Mouse (Mus musculus): ENCODE data around the gene Cebpg. TPM values are rescaled to one million over a fixed set of nuclear protein-coding genes. Genes with fewer than 3 reads are reported as not detected.

The Cebpg gene
- polyA plus RNA-seq, 1 experiment from 2014 or later = 38.7 TPM

DNA sequence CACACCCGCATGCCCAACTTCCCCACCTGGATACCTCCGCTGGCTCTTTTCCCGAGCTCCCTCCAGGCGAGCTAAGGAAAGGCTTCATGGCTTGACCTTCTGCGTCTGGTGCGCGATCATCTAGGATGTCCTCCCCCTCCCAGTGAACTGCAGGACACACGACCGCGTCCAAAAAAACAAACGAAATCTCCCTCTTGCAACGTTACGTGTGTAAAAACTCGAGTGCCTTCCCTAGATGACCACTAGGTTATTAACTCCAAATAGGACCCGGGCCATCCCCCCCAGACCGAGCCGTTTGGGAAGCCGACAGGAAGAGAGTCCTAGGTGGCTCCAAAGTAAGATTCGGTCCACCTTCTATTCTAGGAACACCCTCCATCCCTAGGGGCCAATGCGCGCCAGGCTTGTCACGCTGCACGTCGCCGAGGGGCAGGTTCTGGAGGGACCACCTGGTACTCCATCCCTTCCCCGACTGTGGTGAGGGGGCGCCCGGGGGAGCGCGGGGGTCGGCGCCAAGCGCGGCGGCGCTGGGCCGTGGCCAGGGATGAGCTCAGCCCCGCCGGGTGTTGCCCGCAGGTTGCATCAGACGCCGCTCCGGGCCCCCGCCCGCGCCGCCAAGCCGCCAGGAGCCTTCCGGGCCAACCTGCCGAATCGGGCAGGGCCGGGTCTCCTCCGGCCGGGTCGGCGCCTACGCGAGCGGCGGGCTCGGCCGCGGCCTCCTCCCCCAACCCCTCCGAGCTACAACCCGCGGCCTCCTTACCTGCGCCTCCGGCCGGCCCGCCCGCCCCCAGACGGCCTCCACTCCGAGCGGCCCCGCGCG is 546 bp downstream of the Cebpg start:
- Histone ChIP-seq H3K9ac (ENCODE audit: low read length) (peak overlapping the region; percentile 93), H3K4me1 (replicated peaks; ENCODE audit: control insufficient read depth, insufficient read depth, low read length) (peaks cover 22% of the 10 kb centered on the region), H3K4me3 (ENCODE audit: low read length) (peak overlapping the region; percentile 97), H3K4me2 (ENCODE audit: low read depth, low read length) (peak overlapping the region; percentile 71), H3K27me3 (ENCODE audit: control insufficient read depth, insufficient read depth, low read depth, low read length) (no peaks in the 10 kb centered on the region), H3K9me3 (ENCODE audit: control insufficient read depth, low read length) (0 out of 2 replicates have a peak, but pooled peaks cover 2% of the 10 kb centered on the region), H3K36me3 (ENCODE audit: control insufficient read depth, insufficient read depth, low read length) (no peaks in the 10 kb centered on the region), H3K27ac (ENCODE audit: low read length) (peak overlapping the region; percentile 88)
- peak; percentile 85 for ATAC-seq (ENCODE audit: low read depth)
- under 1% methylated on average over 48 of the region's 77 CpGs for WGBS

DNA sequence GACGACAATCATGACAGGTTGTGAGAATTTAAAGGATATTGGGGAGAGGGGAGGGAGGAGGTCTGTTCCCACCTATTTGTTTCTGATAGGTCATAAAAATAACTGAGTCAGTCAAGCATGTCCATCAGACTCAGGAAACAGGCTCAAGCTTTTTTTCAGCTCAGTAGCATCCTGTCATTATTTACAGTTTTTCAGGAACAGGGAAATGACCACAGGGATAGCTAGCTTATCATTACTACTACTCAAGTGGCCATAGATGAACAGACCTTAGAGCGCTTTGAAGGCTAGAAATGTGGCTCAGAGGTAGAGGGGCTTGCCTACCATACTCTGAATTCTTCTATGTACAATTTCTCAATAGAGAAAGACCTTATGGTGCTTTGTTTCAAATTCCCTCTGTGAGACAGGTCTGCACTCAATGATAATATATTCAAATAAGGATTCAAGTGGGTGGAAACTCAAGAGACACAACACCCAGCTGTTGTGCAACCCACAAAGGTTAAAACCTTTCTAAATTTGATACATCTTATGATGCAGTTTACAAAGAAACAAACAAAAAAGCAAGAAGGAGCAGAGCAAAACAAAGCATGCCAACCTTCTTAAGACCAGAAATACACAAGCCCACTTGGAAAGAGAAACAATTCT is 1.3 kb downstream of the Cebpg start:
- peak overlapping the region; percentile 93 for H3K9ac ChIP-seq (ENCODE audit: low read length)
- peaks cover 3% of the 10 kb centered on the region for H3K36me3 ChIP-seq (ENCODE audit: control insufficient read depth, insufficient read depth, low read length)
- H3K4me2 ChIP-seq (ENCODE audit: low read depth, low read length) = peak overlapping the region; percentile 71
- peaks cover 22% of the 10 kb centered on the region for H3K4me1 ChIP-seq (replicated peaks; ENCODE audit: control insufficient read depth, insufficient read depth, low read length)
- no peaks in the 10 kb centered on the region for H3K27me3 ChIP-seq (ENCODE audit: control insufficient read depth, insufficient read depth, low read depth, low read length)
- ATAC-seq (ENCODE audit: low read depth) = no peak
- 0 out of 2 replicates have a peak, but pooled peaks cover 2% of the 10 kb centered on the region for H3K9me3 ChIP-seq (ENCODE audit: control insufficient read depth, low read length)
- peak overlapping the region; percentile 97 for H3K4me3 ChIP-seq (ENCODE audit: low read length)
- peak overlapping the region; percentile 88; the same call in 1 of the 2 replicates for H3K27ac ChIP-seq (ENCODE audit: low read length)
- 48% methylated on average over 2 of the region's 2 CpGs for WGBS

DNA sequence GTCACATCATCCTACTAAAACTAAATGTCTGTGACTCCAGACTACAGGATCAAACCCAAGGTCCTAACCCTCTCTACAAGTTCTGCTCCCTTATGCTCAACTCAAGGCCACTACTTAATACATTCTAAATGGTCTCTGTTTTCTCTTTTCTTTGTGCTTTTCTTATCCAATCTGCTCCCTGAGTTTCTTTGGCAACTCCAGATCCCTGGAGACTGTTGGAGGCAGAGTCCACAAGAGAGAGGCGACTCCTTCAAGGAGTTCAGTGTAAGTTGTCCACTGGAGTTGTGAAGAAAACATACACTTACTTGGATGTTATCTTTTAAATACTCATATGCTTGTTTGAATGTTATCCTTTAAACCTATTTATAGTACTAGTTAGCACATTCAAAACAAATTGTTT is 2.1 kb downstream of the Cebpg start:
- no peak overlapping the region for H3K9ac ChIP-seq (ENCODE audit: low read length)
- peaks cover 4% of the 10 kb centered on the region for H3K36me3 ChIP-seq (ENCODE audit: control insufficient read depth, insufficient read depth, low read length)
- H3K4me3 ChIP-seq (ENCODE audit: low read length) = no peak overlapping the region
- H3K27ac ChIP-seq (ENCODE audit: low read length) = no peak overlapping the region
- no peak overlapping the region for H3K4me2 ChIP-seq (ENCODE audit: low read depth, low read length)
- H3K4me1 ChIP-seq (replicated peaks; ENCODE audit: control insufficient read depth, insufficient read depth, low read length) = peaks cover 22% of the 10 kb centered on the region
- no peaks in the 10 kb centered on the region for H3K27me3 ChIP-seq (ENCODE audit: control insufficient read depth, insufficient read depth, low read depth, low read length)
- WGBS = 65% methylated on average over 1 of the region's 1 CpGs
- no peaks in the 10 kb centered on the region for H3K9me3 ChIP-seq (ENCODE audit: control insufficient read depth, low read length)
- ATAC-seq (ENCODE audit: low read depth) = no peak

DNA sequence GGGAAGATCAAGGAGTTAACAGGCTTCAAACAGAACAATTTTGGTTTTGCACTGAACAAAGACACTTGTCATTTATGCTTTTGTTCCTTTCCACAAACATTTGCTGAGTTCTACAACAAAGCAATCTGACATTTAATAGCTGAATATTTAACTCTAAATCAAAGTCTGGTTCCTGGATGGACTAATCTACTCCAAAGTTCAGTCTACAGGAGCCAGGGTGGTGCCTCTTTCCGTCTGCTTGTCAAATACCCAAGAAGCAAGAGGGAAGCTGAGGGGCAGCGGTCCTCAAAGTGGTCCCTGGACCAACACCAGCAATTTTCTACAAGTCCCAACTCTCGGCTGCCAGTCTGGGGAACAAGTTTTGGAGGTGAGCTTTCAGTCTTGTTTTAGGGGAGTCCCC is 3.2 kb downstream of the Cebpg start:
- Histone ChIP-seq H3K4me1 (replicated peaks; ENCODE audit: control insufficient read depth, insufficient read depth, low read length) (peaks cover 22% of the 10 kb centered on the region), H3K4me2 (ENCODE audit: low read depth, low read length) (no peak overlapping the region), H3K36me3 (ENCODE audit: control insufficient read depth, insufficient read depth, low read length) (peaks cover 8% of the 10 kb centered on the region), H3K9me3 (ENCODE audit: control insufficient read depth, low read length) (no peaks in the 10 kb centered on the region), H3K27ac (ENCODE audit: low read length) (no peak overlapping the region), H3K4me3 (ENCODE audit: low read length) (no peak overlapping the region), H3K9ac (ENCODE audit: low read length) (no peak overlapping the region), H3K27me3 (ENCODE audit: control insufficient read depth, insufficient read depth, low read depth, low read length) (no peaks in the 10 kb centered on the region)
- 86% methylated on average over 3 of the region's 3 CpGs for WGBS
- ATAC-seq (ENCODE audit: low read depth) = no peak

DNA sequence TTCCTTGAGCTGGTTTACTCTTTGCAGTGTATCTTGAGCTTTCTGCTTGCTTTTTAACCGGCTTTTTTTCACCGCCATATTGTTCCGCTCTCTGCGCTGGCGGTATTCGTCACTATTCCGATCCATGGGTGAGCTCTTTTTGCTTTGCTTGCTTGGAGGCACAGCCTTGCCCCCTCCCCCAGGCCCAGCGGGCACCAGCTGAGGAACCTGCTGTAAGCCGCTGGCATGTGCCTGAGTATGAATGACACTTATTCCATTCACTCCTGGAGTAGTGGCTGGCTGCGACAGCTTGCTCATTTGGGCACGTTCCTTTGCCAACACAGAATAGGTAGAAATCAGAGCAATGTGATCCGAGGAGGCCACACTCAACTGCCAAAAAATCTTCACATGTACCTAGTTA is 5.8 kb downstream of the Cebpg start:
- Histone ChIP-seq H3K36me3 (ENCODE audit: control insufficient read depth, insufficient read depth, low read length) (peaks cover 15% of the 10 kb centered on the region), H3K9me3 (ENCODE audit: control insufficient read depth, low read length) (no peaks in the 10 kb centered on the region), H3K27me3 (ENCODE audit: control insufficient read depth, insufficient read depth, low read depth, low read length) (no peaks in the 10 kb centered on the region), H3K27ac (ENCODE audit: low read length) (no peak overlapping the region), H3K4me2 (ENCODE audit: low read depth, low read length) (no peak overlapping the region), H3K4me3 (ENCODE audit: low read length) (no peak overlapping the region), H3K9ac (ENCODE audit: low read length) (no peak overlapping the region), H3K4me1 (replicated peaks; ENCODE audit: control insufficient read depth, insufficient read depth, low read length) (peaks cover 16% of the 10 kb centered on the region)
- 87% methylated on average over 12 of the region's 12 CpGs for WGBS
- no peak for ATAC-seq (ENCODE audit: low read depth)

DNA sequence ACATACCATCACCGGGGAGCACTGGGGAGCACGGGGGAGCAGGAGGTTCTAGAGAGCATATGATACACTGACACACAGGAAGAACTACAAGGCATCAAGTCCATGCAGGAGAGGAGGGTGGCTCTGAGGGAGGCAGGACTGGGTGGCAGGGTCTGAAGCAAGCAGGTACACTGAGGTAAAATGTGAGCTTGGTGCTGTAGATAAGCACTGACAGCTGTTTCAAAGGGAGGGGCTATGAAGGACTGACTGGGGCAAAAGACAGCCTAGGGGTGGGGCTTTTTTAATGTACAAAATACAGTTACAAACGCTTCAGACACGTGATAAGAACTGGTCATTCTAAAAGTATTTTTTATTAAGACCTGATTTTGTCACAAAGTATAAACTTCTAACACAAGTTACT is 10.3 kb downstream of the Cebpg start:
- no peak for ATAC-seq (ENCODE audit: low read depth)
- Histone ChIP-seq H3K4me2 (ENCODE audit: low read depth, low read length) (no peak overlapping the region), H3K4me3 (ENCODE audit: low read length) (no peak overlapping the region), H3K4me1 (replicated peaks; ENCODE audit: control insufficient read depth, insufficient read depth, low read length) (peaks cover 3% of the 10 kb centered on the region; the same call in 1 of the 2 replicates), H3K36me3 (ENCODE audit: control insufficient read depth, insufficient read depth, low read length) (peaks cover 27% of the 10 kb centered on the region), H3K27me3 (ENCODE audit: control insufficient read depth, insufficient read depth, low read depth, low read length) (no peaks in the 10 kb centered on the region), H3K27ac (ENCODE audit: low read length) (no peak overlapping the region), H3K9ac (ENCODE audit: low read length) (no peak overlapping the region), H3K9me3 (ENCODE audit: control insufficient read depth, low read length) (no peaks in the 10 kb centered on the region)
- WGBS = 81% methylated on average over 4 of the region's 4 CpGs

DNA sequence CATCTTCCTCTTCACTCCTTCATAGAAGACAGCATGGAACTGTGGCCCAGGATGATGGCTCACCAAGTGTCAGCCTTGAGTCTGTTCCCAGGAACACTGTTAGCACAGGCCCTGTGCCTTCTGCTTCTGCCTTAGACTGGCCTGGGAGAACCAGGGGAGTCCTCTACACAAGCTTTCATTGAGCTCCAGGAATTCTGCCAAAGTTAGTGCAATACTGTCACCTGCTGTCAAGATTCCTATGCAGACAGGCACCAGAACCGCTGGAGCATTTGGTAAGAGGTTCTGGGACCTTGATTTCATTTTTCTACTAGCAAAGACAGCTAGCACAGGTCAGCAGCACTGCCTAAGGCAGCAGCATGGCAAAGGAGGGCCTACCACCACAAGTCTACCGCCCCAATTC is 11.7 kb downstream of the Cebpg start:
- no peaks in the 10 kb centered on the region for H3K9me3 ChIP-seq (ENCODE audit: control insufficient read depth, low read length)
- no peak overlapping the region for H3K4me2 ChIP-seq (ENCODE audit: low read depth, low read length)
- no peak overlapping the region for H3K4me3 ChIP-seq (ENCODE audit: low read length)
- H3K36me3 ChIP-seq (ENCODE audit: control insufficient read depth, insufficient read depth, low read length) = peaks cover 25% of the 10 kb centered on the region
- H3K4me1 ChIP-seq (replicated peaks; ENCODE audit: control insufficient read depth, insufficient read depth, low read length) = peaks cover 3% of the 10 kb centered on the region; the same call in 1 of the 2 replicates
- no peaks in the 10 kb centered on the region for H3K27me3 ChIP-seq (ENCODE audit: control insufficient read depth, insufficient read depth, low read depth, low read length)
- H3K27ac ChIP-seq (ENCODE audit: low read length) = no peak overlapping the region
- 97% methylated on average over 2 of the region's 2 CpGs for WGBS
- H3K9ac ChIP-seq (ENCODE audit: low read length) = no peak overlapping the region
- ATAC-seq (ENCODE audit: low read depth) = no peak

DNA sequence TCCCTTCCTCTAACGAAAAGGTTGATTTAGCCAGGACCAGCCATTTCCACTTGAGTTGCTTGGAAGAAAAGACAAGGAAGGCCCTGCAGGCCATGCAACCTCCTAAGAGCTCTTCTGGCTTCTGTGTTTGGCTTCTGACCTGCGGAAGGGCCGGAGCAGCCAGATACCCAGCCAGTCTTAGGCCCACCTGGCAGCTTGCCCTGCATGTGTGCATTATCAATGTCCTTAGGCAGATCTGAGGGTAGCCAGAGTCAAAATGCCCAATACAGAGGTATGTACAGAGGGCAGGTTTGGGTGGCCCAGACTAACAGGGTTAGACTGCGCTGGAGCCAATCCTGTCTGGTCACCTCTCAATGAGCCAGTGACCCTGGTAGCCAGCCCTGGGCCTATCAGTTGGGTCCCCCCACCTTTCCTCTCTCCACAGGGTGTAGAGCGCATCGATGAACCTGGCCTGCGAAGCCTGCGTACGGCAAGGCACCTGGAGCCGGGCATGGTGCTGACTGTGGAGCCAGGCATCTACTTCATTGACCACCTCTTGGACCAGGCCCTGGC is 13.0 kb downstream of the Cebpg start:
- WGBS = 96% methylated on average over 10 of the region's 10 CpGs
- H3K9me3 ChIP-seq (ENCODE audit: control insufficient read depth, low read length) = no peaks in the 10 kb centered on the region
- no peak overlapping the region for H3K4me2 ChIP-seq (ENCODE audit: low read depth, low read length)
- ATAC-seq (ENCODE audit: low read depth) = no peak
- H3K27ac ChIP-seq (ENCODE audit: low read length) = no peak overlapping the region
- H3K4me1 ChIP-seq (replicated peaks; ENCODE audit: control insufficient read depth, insufficient read depth, low read length) = peaks cover 3% of the 10 kb centered on the region; the same call in 1 of the 2 replicates
- peaks cover 22% of the 10 kb centered on the region for H3K36me3 ChIP-seq (ENCODE audit: control insufficient read depth, insufficient read depth, low read length)
- no peak overlapping the region for H3K9ac ChIP-seq (ENCODE audit: low read length)
- no peaks in the 10 kb centered on the region for H3K27me3 ChIP-seq (ENCODE audit: control insufficient read depth, insufficient read depth, low read depth, low read length)
- no peak overlapping the region for H3K4me3 ChIP-seq (ENCODE audit: low read length)

DNA sequence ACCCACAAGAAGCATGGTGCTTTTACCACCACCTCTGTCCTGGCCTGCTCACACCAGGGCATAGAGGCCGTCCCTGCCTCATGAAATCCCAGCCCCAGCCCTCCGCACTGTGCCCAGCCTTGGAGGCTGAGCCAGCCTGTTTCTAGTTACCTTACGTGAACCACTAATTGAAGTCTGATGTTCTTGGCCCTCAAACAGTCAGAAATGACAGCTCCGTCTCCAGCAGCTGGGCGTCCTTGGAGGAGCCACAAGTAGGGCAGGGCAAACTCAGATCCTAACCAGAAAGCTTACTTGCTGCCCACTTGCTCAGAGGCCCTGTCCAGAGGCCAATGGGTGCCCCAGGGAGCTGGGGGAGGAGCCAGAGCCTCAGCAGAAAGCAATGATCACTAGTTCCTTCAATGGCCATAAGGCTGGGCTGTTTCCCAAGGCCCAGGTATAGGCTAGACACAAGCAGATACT is 13.6 kb downstream of the Cebpg start:
- H3K9me3 ChIP-seq (ENCODE audit: control insufficient read depth, low read length) = no peaks in the 10 kb centered on the region
- ATAC-seq (ENCODE audit: low read depth) = no peak
- 84% methylated on average over 5 of the region's 5 CpGs for WGBS
- no peak overlapping the region; the same call in 1 of the 2 replicates for H3K27ac ChIP-seq (ENCODE audit: low read length)
- no peak overlapping the region for H3K4me3 ChIP-seq (ENCODE audit: low read length)
- peaks cover 21% of the 10 kb centered on the region for H3K36me3 ChIP-seq (ENCODE audit: control insufficient read depth, insufficient read depth, low read length)
- H3K4me2 ChIP-seq (ENCODE audit: low read depth, low read length) = no peak overlapping the region
- H3K9ac ChIP-seq (ENCODE audit: low read length) = no peak overlapping the region
- peaks cover 4% of the 10 kb centered on the region for H3K4me1 ChIP-seq (replicated peaks; ENCODE audit: control insufficient read depth, insufficient read depth, low read length)
- H3K27me3 ChIP-seq (ENCODE audit: control insufficient read depth, insufficient read depth, low read depth, low read length) = no peaks in the 10 kb centered on the region
